Mouse (Mus musculus) heart, postnatal 0 days (tissue): ENCODE measurements around the gene Iqch.

ENCODE experiments used
- CTCF ChIP-seq: IDR thresholded peaks from 2 replicates; pipeline ENCODE4 v1.5.1; 2016; ENCODE audit warnings: antibody characterized with exemption, control low read depth, low read depth
- EP300 ChIP-seq: IDR thresholded peaks from 2 replicates; pipeline ENCODE4 v1.6.1; 2016; ENCODE audit warnings: antibody characterized with exemption, low read depth

GRCm38 (mm10) chr9:63465561-63465960 is 136.7 kb downstream of the Iqch start:
- TF ChIP-seq CTCF (no peak), EP300 (no peak)
